Mouse (Mus musculus): ENCODE measurements around the gene Srr.

The Srr gene

GRCm38 (mm10) chr11:74925577-74926387 lies at the start of gene Srr, which contains the start of gene Smg6:
TSS of gene Srr (minus strand) at chr11:74925948.
TSS of gene Smg6 (plus strand) at chr11:74925823.
- peak; percentile 95 for DNase-seq (ENCODE audit: low read depth, low spot score)

DNA sequence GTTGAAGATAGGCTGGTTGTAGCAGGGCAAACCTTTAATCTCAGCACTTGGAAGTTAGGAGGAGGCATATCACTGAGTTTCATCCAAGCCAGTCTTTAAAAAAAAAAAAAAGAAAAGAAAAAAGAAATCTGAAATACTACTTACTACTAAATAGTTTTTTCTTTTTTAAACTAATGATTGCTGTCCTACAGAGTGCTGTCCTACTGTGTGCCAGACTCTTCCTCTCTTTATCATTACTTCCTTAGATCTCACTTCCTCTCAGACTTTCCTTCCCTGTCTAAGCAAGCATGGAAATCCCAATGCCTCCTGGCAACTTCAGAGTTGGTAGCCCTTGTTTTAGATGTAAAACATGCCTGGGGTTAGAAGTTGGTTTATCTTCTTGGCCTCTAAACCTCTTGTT lies 48.9 kb upstream of the Srr start:
- DNase-seq (ENCODE audit: low read depth, low spot score): no peak

DNA sequence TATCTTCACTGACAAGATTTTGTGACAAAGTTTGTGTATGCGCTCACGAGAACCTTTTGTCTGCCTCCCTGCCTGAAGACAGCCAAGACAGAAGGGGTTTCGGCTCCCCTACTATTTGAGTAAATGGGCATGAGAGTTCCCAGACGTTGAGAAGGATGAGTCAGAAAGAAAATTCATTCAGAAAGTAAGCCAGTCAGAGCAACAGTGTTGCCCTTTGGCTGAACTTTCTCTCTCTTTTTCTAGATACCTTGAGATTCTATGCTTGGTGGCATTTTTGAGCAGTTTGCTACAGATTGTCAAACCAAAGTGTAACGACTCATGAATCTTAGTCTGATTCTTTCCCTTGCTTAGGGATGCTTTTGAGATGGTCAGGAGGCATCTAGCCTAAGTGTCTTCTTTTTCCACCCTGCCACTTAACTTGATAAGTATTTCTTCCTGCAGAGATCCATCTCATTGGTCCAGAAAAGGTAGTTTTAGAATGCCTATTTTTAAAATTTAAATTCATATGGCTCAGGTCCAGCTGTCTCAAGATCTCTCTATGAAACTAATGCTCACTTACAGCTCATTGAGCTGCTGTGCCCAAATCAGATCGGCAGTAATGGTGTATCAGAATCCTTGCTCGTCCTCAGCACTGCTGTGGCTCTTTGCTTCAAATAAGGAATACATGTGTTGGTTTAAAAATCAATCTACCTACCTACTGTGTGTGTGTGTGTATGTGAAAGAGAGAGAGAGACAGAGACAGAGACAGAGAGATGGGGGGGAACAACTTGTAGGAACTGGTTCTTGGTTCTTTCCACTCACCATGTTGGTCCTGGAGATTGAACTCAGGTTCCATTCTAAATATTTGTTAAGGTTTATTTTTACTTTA lies 47.8 kb upstream of the Srr start:
- DNase-seq (ENCODE audit: low read depth, low spot score): no peak

GRCm38 (mm10) chr11:74965516-74965915 lies 39.8 kb upstream of the Srr start:
- no peak for DNase-seq (ENCODE audit: low read depth, low spot score)

GRCm38 (mm10) chr11:74962846-74963407 lies 37.2 kb upstream of the Srr start:
- DNase-seq (ENCODE audit: low read depth, low spot score): no peak

- DNase-seq (ENCODE audit: low read depth, low spot score): no peak
Measured at GRCm38 (mm10) chr11:74961953-74962352, 36.2 kb upstream of the Srr start.

DNA sequence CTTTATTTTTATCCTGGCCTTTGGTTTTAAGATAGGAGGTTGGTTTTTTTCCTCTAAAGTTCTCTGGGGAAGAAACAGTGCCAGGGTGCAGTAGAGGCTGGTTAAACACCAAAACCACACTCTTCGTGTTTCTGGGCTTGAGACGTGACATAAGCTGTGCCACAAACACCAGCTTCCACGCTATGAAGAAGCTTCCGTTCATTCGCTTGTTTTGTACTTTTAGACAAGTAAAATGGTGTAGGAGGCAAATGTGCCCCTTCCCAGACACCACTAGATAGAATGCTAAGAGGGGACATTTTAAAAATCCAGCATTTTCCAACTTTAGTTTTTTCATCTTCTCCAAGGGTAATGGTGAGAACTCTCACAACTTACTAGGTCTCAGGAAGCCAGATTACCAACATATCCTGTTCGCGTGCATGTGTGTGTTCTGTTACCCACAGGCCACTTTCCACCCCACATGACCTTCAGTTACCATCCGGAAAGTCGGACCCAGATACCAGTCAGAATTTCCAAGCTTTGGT lies 34.3 kb upstream of the Srr start:
- no peak for DNase-seq (ENCODE audit: low read depth, low spot score)

GRCm38 (mm10) chr11:74959501-74959900 lies 33.8 kb upstream of the Srr start:
- no peak for DNase-seq (ENCODE audit: low read depth, low spot score)

DNA sequence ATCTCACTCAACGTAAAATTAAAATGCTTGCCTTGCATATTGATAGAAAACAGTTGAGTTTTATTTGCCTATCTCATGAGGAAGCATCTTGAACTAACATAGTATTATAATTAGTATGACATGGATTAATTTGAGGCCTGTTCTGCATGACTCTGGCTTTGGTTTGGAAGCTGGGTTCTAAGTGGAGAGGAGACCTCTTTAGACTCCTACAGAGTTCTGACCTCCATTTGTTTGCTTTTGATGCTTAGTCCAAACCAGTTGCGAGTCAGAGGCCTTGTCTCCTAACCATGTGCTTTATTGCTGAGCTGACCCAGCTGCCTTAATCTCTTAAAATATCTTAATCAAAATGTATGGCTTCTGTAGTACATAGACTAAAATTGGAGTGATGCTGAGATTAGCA lies 31.9 kb upstream of the Srr start:
- no peak for DNase-seq (ENCODE audit: low read depth, low spot score)

DNA sequence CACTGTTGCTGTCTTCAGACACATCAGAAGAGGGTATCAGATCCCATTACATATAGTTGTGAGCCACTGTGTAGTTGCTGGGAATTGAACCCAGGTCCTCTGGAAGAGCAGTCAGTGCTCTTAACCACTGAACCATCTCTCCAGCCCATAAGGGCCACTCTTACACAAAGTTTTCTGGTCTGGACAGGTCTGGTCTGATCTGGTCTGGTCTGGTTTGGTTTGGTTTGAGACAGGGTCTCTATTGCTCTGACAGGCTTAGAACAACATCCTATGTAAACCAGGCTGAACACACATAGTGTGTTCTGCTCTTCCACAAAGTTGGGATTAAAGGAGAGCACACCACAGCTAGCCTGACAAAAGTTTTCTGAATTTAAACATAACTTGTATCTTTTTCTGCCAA lies 30.3 kb upstream of the Srr start:
- no peak for DNase-seq (ENCODE audit: low read depth, low spot score)

DNA sequence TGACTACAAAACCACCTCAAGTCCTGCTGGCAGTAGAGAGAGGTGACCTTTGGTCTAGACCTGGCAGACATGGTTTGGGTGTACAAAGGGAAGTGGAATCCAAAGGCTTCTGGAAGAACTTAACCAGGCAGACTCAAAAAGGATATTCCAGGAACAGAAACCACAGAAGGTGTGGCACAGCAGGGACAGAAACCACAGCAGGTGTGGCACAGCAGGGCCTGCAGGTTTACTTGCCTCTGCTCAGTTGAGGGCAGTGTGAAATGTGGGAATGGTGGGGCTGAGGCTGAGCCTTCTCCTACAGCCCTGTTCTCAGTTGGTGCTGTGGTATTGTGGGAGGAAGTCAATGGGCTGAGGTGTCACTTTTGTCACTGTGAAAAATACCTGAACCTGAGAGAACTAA lies 29.2 kb upstream of the Srr start:
- DNase-seq (ENCODE audit: low read depth, low spot score): no peak

DNA sequence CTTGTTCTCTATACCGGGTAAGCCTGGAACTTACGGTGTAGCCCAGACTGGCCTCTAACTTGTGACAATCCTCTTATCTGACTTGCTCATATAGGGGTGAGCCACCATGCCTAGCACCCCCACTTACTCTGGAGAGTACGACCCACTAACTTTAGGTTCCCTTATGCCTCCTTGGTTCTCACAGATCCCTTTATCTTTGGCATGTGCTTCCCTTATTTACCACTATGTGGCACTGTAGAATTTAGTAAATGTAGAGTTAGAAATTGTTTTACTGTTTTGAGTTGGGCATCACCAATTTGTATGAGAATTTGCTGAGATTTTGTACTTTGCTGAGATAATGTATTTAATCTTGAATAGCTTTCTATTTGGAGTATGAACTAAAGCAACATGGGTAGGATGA lies 20.6 kb upstream of the Srr start:
- DNase-seq (ENCODE audit: low read depth, low spot score): peak; percentile 27

- DNase-seq (ENCODE audit: low read depth, low spot score): no peak
Measured at GRCm38 (mm10) chr11:74930391-74930790, 4.6 kb upstream of the Srr start.

DNA sequence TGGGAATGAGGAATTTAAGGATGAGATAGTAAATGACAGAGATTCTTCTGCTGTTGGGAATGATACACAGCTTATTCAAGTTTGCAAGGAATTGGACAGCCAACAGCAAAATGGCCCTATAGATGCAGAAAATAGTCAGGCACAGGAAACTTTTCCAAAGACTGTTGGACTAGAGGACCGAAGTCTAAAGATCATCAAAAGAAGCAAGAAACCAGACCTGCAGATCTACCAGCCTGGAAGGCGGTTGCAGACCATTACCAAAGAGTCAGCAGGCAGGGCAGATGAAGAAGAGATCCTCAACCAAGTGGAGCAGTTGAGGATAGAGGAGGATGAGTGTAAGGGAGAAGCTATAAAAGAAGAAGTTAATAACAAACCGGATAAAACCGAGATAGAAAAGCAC lies 3.4 kb upstream of the Srr start:
- DNase-seq (ENCODE audit: low read depth, low spot score): no peak

GRCm38 (mm10) chr11:74927236-74927725 lies 1.5 kb upstream of the Srr start:
- no peak for DNase-seq (ENCODE audit: low read depth, low spot score)

GRCm38 (mm10) chr11:74926388-74927005 lies 749 bp upstream of the Srr start:
- DNase-seq (ENCODE audit: low read depth, low spot score): no peak

DNA sequence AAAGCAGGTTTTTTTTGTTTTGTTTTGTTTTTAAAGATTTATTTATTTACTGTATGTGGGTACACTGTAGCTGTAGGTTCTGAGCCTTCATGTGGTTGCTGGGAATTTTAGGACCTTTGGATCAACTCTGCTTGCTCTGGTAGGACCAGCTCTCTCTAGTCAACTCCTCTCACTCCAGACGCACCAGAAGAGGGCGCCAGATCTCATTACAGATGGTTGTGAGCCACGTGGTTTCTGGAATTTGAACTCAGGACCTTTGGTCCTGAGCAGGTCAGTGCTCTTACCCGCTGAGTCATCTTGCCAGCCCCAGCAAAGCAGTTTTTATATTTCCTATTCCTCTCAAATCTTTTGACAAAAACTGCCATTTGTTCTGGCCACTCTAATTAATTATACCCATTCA lies 1.6 kb downstream of the Srr start:
- DNase-seq (ENCODE audit: low read depth, low spot score): no peak

DNA sequence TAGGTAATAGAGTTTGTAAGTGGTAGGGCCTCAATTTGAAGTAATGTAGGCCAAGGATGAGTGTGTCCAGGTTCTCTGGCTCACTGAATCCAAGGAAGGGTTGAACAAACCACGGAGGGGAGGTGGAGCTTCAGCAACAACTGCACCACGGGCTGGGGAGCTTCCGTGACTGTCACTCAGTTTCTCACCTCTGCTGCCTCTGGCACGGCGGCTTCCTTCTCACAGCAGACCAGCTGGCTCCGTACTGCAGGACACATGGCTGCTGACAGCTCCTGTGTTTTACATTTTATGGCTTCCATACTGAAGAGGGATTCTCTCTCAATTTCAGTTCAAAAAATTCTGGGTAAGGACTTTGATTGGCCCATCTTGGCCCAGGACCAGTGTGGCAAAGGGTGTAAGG lies 6.5 kb downstream of the Srr start:
- DNase-seq (ENCODE audit: low read depth, low spot score): no peak

DNA sequence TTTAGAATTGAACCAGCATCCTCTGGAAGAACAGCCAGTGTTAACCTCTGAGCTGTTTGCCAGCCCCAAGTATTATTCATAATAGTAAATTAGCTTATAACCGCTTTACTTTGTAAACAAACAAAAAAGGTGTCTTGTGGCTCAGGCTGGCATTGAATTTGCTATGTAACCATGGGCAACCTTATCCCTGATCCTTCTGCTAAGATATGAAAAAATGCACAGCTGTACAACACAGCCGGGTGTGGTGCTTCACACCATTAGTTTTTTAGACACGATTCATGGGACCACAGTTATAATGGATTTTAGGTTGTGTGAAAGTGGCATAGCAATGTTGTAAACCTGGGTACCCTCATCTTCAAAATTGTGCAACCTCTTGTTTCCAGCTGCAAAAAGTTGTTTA lies 13.3 kb downstream of the Srr start:
- no peak for DNase-seq (ENCODE audit: low read depth, low spot score)

- DNase-seq (ENCODE audit: low read depth, low spot score): no peak
Measured at GRCm38 (mm10) chr11:74909978-74910377, 15.8 kb downstream of the Srr start.

GRCm38 (mm10) chr11:74908618-74909399 lies 16.9 kb downstream of the Srr start:
- no peak for DNase-seq (ENCODE audit: low read depth, low spot score)
